Mouse (Mus musculus) erythroid progenitor cell, adult 5-6 weeks (primary cell): ENCODE data around the gene C1ql1. TPM values are rescaled to one million over a fixed set of nuclear protein-coding genes. Genes with fewer than 3 reads are reported as not detected.

Experiments used
- ATAC-seq: replicated peaks from 2 replicates; pipeline ENCODE4 v1.8.0; 2016; ENCODE audit warnings: moderate number of reproducible peaks, mild to moderate bottlenecking, moderate TSS enrichment, inconsistent platforms; ENCODE audit not compliant: poor library complexity, low FRiP score, severe bottlenecking
- total RNA-seq, 2 experiments: library from RNA; stranded (forward) in 1 of 2; stranded (reverse) in 1 of 2; fragments of 150-400 nt in 1 of 2; fragments of 186-747, 209-891 nt in 1 of 2; gene quantifications; 2 replicates each; pipeline versions ENCODE4 v1.2.3 to v1.2.4; 2015 to 2017; ENCODE audit warnings: low replicate concordance in 2 of 2

C1ql1 gene
- total RNA-seq, 2 experiments from 2014 or later, result not detected

GRCm38 (mm10) chr11:102915380-102915779 is 31.1 kb downstream of the C1ql1 start:
- no peak for ATAC-seq

GRCm38 (mm10) chr11:102911376-102911775 is 35.1 kb downstream of the C1ql1 start:
- no peak for ATAC-seq

- no peak for ATAC-seq
Observed at GRCm38 (mm10) chr11:102903654-102904053, 42.8 kb downstream of the C1ql1 start.

GRCm38 (mm10) chr11:102902107-102902506 is 44.4 kb downstream of the C1ql1 start:
- no peak for ATAC-seq

GRCm38 (mm10) chr11:102901199-102901598 is 45.3 kb downstream of the C1ql1 start:
- 0 out of 2 replicates have a peak, but pooled peaks have one; percentile 6 for ATAC-seq

GRCm38 (mm10) chr11:102900763-102901162 is 45.7 kb downstream of the C1ql1 start, which contains the start of gene Gfap:
TSS of gene Gfap (minus strand) at chr11:102900912.
- peak; percentile 46 for ATAC-seq

- no peak for ATAC-seq
Observed at GRCm38 (mm10) chr11:102898408-102898807, 48.1 kb downstream of the C1ql1 start.

GRCm38 (mm10) chr11:102896641-102897040 is 49.8 kb downstream of the C1ql1 start:
- no peak for ATAC-seq

- ATAC-seq, result peak; percentile 82
Observed at GRCm38 (mm10) chr11:102895779-102896178, 50.7 kb downstream of the C1ql1 start.

- no peak for ATAC-seq
Observed at GRCm38 (mm10) chr11:102894716-102895115, 51.8 kb downstream of the C1ql1 start.

- peak; percentile 81 for ATAC-seq
Observed at GRCm38 (mm10) chr11:102893015-102893651, 53.4 kb downstream of the C1ql1 start.

GRCm38 (mm10) chr11:102890096-102890495 is 56.4 kb downstream of the C1ql1 start:
- no peak for ATAC-seq

Other genes with a start within 250 kb of the C1ql1 start
- gene Ccdc43, start 248.9 kb downstream of the C1ql1 start, total RNA-seq (2015; ENCODE audit: low replicate concordance), result 6.7 and 7.6 TPM in 2 replicates
- gene Ccdc43, start 248.9 kb downstream of the C1ql1 start, total RNA-seq (2017; ENCODE audit: low replicate concordance), result 4.0 and 8.1 TPM in 2 replicates
- gene Adam11, start 185.2 kb downstream of the C1ql1 start, total RNA-seq (2015; ENCODE audit: low replicate concordance), result not detected in 2 replicates
- not detected in 2 replicates for gene Adam11, start 185.2 kb downstream of the C1ql1 start, total RNA-seq (2017; ENCODE audit: low replicate concordance)
- gene Gjc1, start 127.0 kb downstream of the C1ql1 start, total RNA-seq (2015; ENCODE audit: low replicate concordance), result not detected in 2 replicates
- not detected in 2 replicates for gene Gjc1, start 127.0 kb downstream of the C1ql1 start, total RNA-seq (2017; ENCODE audit: low replicate concordance)
- not detected in 2 replicates for gene Higd1b, start 110.8 kb downstream of the C1ql1 start, total RNA-seq (2015; ENCODE audit: low replicate concordance)
- gene Higd1b, start 110.8 kb downstream of the C1ql1 start, total RNA-seq (2017; ENCODE audit: low replicate concordance), result not detected in 2 replicates
- 93.7 and 136 TPM in 2 replicates for gene Eftud2, start 65.7 kb downstream of the C1ql1 start, total RNA-seq (2015; ENCODE audit: low replicate concordance)
- 89.9 and 133 TPM in 2 replicates for gene Eftud2, start 65.7 kb downstream of the C1ql1 start, total RNA-seq (2017; ENCODE audit: low replicate concordance)
- not detected in 2 replicates for gene Ccdc103, start 65.5 kb downstream of the C1ql1 start, total RNA-seq (2015; ENCODE audit: low replicate concordance)
- 1.3 TPM in 1 of 2 replicates, not detected in the other for gene Ccdc103, start 65.5 kb downstream of the C1ql1 start, total RNA-seq (2017; ENCODE audit: low replicate concordance)
- gene Fam187a, start 61.5 kb downstream of the C1ql1 start, total RNA-seq (2015; ENCODE audit: low replicate concordance), result not detected in 2 replicates
- gene Fam187a, start 61.5 kb downstream of the C1ql1 start, total RNA-seq (2017; ENCODE audit: low replicate concordance), result not detected in 2 replicates
- gene Gfap, start 45.8 kb downstream of the C1ql1 start, total RNA-seq (2015; ENCODE audit: low replicate concordance), result 31.0 and 38.9 TPM in 2 replicates
- 56.2 and 59.8 TPM in 2 replicates for gene Gfap, start 45.8 kb downstream of the C1ql1 start, total RNA-seq (2017; ENCODE audit: low replicate concordance)
- 174 and 202 TPM in 2 replicates for gene Kif18b, start 21.6 kb downstream of the C1ql1 start, total RNA-seq (2015; ENCODE audit: low replicate concordance)
- 136 and 165 TPM in 2 replicates for gene Kif18b, start 21.6 kb downstream of the C1ql1 start, total RNA-seq (2017; ENCODE audit: low replicate concordance)
- gene Nmt1, start 81.5 kb upstream of the C1ql1 start, total RNA-seq (2015; ENCODE audit: low replicate concordance), result 25.2 and 31.0 TPM in 2 replicates
- 27.1 and 35.8 TPM in 2 replicates for gene Nmt1, start 81.5 kb upstream of the C1ql1 start, total RNA-seq (2017; ENCODE audit: low replicate concordance)
- 6.8 and 13.4 TPM in 2 replicates for gene Dcakd, start 81.6 kb upstream of the C1ql1 start, total RNA-seq (2015; ENCODE audit: low replicate concordance)
- 4.4 and 10.7 TPM in 2 replicates for gene Dcakd, start 81.6 kb upstream of the C1ql1 start, total RNA-seq (2017; ENCODE audit: low replicate concordance)
- gene Plcd3, start 155.0 kb upstream of the C1ql1 start, total RNA-seq (2015; ENCODE audit: low replicate concordance), result 1.4 TPM in 1 of 2 replicates, not detected in the other
- gene Plcd3, start 155.0 kb upstream of the C1ql1 start, total RNA-seq (2017; ENCODE audit: low replicate concordance), result 3.1 TPM in 1 of 2 replicates, not detected in the other
- 13.4 and 21.6 TPM in 2 replicates for gene Acbd4, start 155.0 kb upstream of the C1ql1 start, total RNA-seq (2015; ENCODE audit: low replicate concordance)
- 25.6 and 60.5 TPM in 2 replicates for gene Acbd4, start 155.0 kb upstream of the C1ql1 start, total RNA-seq (2017; ENCODE audit: low replicate concordance)
- gene Hexim1, start 169.5 kb upstream of the C1ql1 start, total RNA-seq (2015; ENCODE audit: low replicate concordance), result 7.5 and 14.1 TPM in 2 replicates
- gene Hexim1, start 169.5 kb upstream of the C1ql1 start, total RNA-seq (2017; ENCODE audit: low replicate concordance), result 20.8 and 26.7 TPM in 2 replicates
- 1.8 and 3.8 TPM in 2 replicates for gene Hexim2, start 185.7 kb upstream of the C1ql1 start, total RNA-seq (2015; ENCODE audit: low replicate concordance)
- 5.9 and 13.0 TPM in 2 replicates for gene Hexim2, start 185.7 kb upstream of the C1ql1 start, total RNA-seq (2017; ENCODE audit: low replicate concordance)
- 33.2 and 49.9 TPM in 2 replicates for gene Fmnl1, start 224.4 kb upstream of the C1ql1 start, total RNA-seq (2015; ENCODE audit: low replicate concordance)
- gene Fmnl1, start 224.4 kb upstream of the C1ql1 start, total RNA-seq (2017; ENCODE audit: low replicate concordance), result 9.2 and 22.3 TPM in 2 replicates